Mouse (Mus musculus) heart, embryonic 10.5 days (tissue): ENCODE measurements around the gene Fnip1. TPM values are rescaled to one million over a fixed set of nuclear protein-coding genes. Genes with fewer than 3 reads are reported as not detected.

ENCODE experiments used
- DNase-seq: peaks from one replicate; pipeline ENCODE4 v3.0.0-alpha.2; 2017; ENCODE audit warnings: low spot score
- H3K27ac ChIP-seq: fragments of 300-500 bp; sonication (generic); 2 replicates; pipeline ENCODE4 v1.5.1; 2016; ENCODE audit warnings: mild to moderate bottlenecking
- H3K27me3 ChIP-seq: fragments of 300-500 bp; sonication (generic); 2 replicates; pipeline ENCODE4 v1.6.1; 2016; ENCODE audit warnings: mild to moderate bottlenecking; ENCODE audit not compliant: poor library complexity, insufficient read depth, severe bottlenecking
- H3K36me3 ChIP-seq: fragments of 300-500 bp; sonication (generic); 2 replicates; pipeline ENCODE4 v1.6.1; 2016; ENCODE audit warnings: mild to moderate bottlenecking, moderate library complexity
- H3K4me1 ChIP-seq: fragments of 300-500 bp; sonication (generic); 2 replicates; pipeline ENCODE4 v1.6.1; 2016; ENCODE audit warnings: mild to moderate bottlenecking
- H3K4me3 ChIP-seq: fragments of 300-500 bp; sonication (generic); 2 replicates; pipeline ENCODE4 v1.5.1; 2016; ENCODE audit warnings: mild to moderate bottlenecking, moderate library complexity
- H3K9me3 ChIP-seq: fragments of 300-500 bp; sonication (generic); 2 replicates; pipeline ENCODE4 v1.6.1; 2016; ENCODE audit warnings: mild to moderate bottlenecking, moderate library complexity
- WGBS: fragments of 180-500 bp; shearing (Covaris S2); methylation state at CpG from one replicate; pipeline ENCODE4 v1.1.7; 2016; 5-methylcytosine and 5-hydroxymethylcytosine counted together
- polyA plus RNA-seq: library from polyadenylated mRNA; unstranded; fragments of >200 nt; fragmentation: Nextera tagmentation; extraction: Ambion mirVana; gene quantifications from 2 replicates; pipeline ENCODE4 v1.2.1, GENCODE M21; 2016

Fnip1 gene
- polyA plus RNA-seq, 1 experiment from 2014 or later, result 7.4 TPM

- no peak for DNase-seq
- Histone ChIP-seq H3K4me1 (peaks cover 15% of the 10 kb centered on the region), H3K27ac (no peak overlapping the region), H3K36me3 (no peaks in the 10 kb centered on the region), H3K4me3 (no peak overlapping the region), H3K27me3 (no peaks in the 10 kb centered on the region), H3K9me3 (no peaks in the 10 kb centered on the region)
- WGBS, result 89% methylated on average over 1 of the region's 1 CpGs
Observed at GRCm38 (mm10) chr11:54530916-54531315, 92.9 kb downstream of the Fnip1 start.

GRCm38 (mm10) chr11:54533834-54534233 lies 95.8 kb downstream of the Fnip1 start:
- H3K4me3 ChIP-seq, result no peak overlapping the region
- DNase-seq, result no peak
- H3K36me3 ChIP-seq, result no peaks in the 10 kb centered on the region
- H3K27me3 ChIP-seq, result no peaks in the 10 kb centered on the region
- peaks cover 7% of the 10 kb centered on the region; the same call in 1 of the 2 replicates for H3K4me1 ChIP-seq
- H3K27ac ChIP-seq, result no peak overlapping the region
- 80% methylated on average over 2 of the region's 2 CpGs for WGBS
- H3K9me3 ChIP-seq, result no peaks in the 10 kb centered on the region

DNA sequence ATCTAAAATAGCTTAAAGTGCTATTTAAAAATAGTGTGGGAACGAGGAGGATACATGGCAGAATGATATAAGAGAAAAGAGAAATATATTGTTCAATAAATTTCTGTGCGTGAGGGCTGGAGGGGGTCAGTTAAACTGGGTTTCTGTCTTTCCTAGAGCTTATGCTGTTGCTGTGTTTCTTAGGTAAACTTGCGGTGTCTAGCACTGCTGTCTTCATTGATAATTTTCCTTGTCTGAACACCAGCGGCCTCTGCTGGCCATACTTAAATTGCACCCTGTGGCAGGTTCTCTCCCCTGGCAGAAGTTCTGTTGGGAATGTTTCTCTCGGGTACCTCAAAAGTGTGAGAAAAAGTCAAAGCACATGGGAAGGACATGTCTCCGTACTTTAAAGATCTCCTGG lies 96.9 kb downstream of the Fnip1 start:
- no peaks in the 10 kb centered on the region for H3K9me3 ChIP-seq
- 54% methylated on average over 6 of the region's 6 CpGs for WGBS
- no peaks in the 10 kb centered on the region for H3K36me3 ChIP-seq
- no peaks in the 10 kb centered on the region for H3K27me3 ChIP-seq
- H3K27ac ChIP-seq, result no peak overlapping the region
- no peak overlapping the region for H3K4me3 ChIP-seq
- H3K4me1 ChIP-seq, result peaks cover 7% of the 10 kb centered on the region; the same call in 1 of the 2 replicates
- no peak for DNase-seq

DNA sequence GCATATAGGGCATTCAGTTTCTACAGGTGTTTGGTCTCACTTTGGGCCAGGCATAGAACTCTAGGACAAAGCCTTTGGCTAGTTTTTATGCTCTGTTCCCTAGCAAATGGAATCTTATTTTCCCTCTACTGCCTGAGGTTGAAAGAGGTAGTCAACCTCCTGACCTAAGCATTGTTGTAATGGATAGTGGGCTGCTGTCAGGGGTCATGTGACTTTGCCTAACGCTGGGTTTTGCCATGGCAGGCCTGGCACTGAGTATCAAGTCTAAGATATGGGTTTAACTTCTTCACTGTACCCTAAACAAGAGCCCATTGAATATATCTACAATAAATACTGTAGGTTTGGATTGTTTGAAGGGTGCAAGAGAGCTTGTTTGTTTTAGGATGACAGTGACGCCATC lies 101.0 kb downstream of the Fnip1 start:
- Histone ChIP-seq H3K4me1 (no peaks in the 10 kb centered on the region), H3K27ac (no peak overlapping the region), H3K27me3 (no peaks in the 10 kb centered on the region), H3K9me3 (no peaks in the 10 kb centered on the region), H3K4me3 (no peak overlapping the region), H3K36me3 (no peaks in the 10 kb centered on the region)
- DNase-seq, result no peak
- WGBS, result 70% methylated on average over 2 of the region's 2 CpGs

DNA sequence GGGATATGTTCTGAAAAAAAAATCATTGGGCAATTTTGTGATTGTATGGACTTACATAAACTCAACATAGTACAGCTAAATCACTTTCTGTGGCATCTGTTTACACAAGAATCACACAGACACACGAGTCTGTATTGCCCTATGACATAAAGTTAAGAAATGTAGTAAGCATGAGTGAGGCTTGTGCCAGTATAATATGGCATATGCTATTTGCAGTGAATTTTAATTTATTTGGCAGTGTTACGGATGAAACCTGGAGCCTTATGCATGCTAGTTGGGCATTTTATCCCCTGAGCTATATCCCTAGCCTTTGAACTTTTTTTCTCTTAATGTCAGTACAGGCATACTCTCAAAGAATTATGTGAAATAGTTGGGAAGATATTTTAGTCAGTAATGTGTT lies 101.5 kb downstream of the Fnip1 start:
- WGBS, result 92% methylated on average over 2 of the region's 2 CpGs
- no peaks in the 10 kb centered on the region for H3K27me3 ChIP-seq
- DNase-seq, result no peak
- H3K9me3 ChIP-seq, result no peaks in the 10 kb centered on the region
- H3K4me3 ChIP-seq, result no peak overlapping the region
- no peak overlapping the region for H3K27ac ChIP-seq
- peaks cover 2% of the 10 kb centered on the region; the same call in 1 of the 2 replicates for H3K36me3 ChIP-seq
- no peaks in the 10 kb centered on the region for H3K4me1 ChIP-seq

DNA sequence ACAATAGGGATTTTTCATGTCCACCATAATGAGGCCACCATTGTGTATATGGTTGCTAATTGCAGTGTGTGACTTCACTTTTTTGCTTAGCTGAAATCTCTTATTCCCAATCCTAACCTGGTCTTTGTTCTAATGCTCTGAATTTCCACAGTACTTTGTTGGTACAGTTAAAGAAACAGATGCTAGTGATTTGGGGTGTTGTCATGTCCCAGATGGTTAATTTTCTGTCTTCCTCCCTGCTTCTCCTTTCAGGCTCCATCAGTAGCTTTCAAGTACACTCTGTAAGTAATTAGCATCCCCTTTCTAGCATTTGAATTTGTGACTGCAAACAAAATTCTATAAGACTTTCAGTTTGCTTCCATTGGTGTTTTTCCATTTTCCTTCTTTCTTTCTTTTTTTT lies 102.3 kb downstream of the Fnip1 start:
- Histone ChIP-seq H3K36me3 (peaks cover 2% of the 10 kb centered on the region; the same call in 1 of the 2 replicates), H3K4me1 (no peaks in the 10 kb centered on the region), H3K27me3 (no peaks in the 10 kb centered on the region), H3K9me3 (no peaks in the 10 kb centered on the region), H3K4me3 (no peak overlapping the region), H3K27ac (no peak overlapping the region)
- no peak for DNase-seq

DNA sequence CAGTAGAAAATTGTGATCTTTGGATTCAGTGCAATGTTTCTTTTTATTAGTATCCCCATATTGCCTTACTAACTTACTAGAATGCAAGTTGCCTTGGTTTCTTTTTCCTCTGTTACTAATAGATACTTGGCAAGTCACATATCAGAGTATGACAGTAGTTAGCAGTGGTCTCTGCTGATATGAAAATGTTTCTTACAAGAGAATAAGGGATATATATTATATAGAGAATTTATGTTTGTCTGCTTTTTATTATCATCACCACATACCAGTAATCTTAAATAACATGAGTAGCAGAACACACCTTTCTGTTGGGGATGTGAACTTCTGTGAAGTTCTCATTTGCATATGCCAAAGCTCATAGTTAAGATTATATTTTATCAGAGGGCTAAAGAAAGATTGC lies 104.4 kb downstream of the Fnip1 start:
- no peak overlapping the region for H3K27ac ChIP-seq

GRCm38 (mm10) chr11:54554970-54555369 lies 117.0 kb downstream of the Fnip1 start:
- H3K9me3 ChIP-seq, result no peaks in the 10 kb centered on the region
- WGBS, result 83% methylated on average over 2 of the region's 2 CpGs
- no peaks in the 10 kb centered on the region for H3K27me3 ChIP-seq
- no peak overlapping the region for H3K4me3 ChIP-seq
- no peak overlapping the region for H3K27ac ChIP-seq
- no peaks in the 10 kb centered on the region for H3K4me1 ChIP-seq
- 0 out of 2 replicates have a peak, but pooled peaks cover 3% of the 10 kb centered on the region for H3K36me3 ChIP-seq
- no peak for DNase-seq

More for the DNA sequence above, 104.4 kb downstream of the Fnip1 start:
- no peak for DNase-seq
- no peak overlapping the region for H3K4me3 ChIP-seq
- no peaks in the 10 kb centered on the region for H3K9me3 ChIP-seq
- peaks cover 2% of the 10 kb centered on the region; the same call in 1 of the 2 replicates for H3K36me3 ChIP-seq
- no peaks in the 10 kb centered on the region for H3K27me3 ChIP-seq
- no peaks in the 10 kb centered on the region for H3K4me1 ChIP-seq

- no peak for DNase-seq
- no peaks in the 10 kb centered on the region for H3K9me3 ChIP-seq
- 0 out of 2 replicates have a peak, but pooled peaks cover 2% of the 10 kb centered on the region for H3K36me3 ChIP-seq
- H3K27ac ChIP-seq, result no peak overlapping the region
- no peak overlapping the region for H3K4me3 ChIP-seq
- H3K4me1 ChIP-seq, result no peaks in the 10 kb centered on the region
- WGBS, result 88% methylated on average over 5 of the region's 5 CpGs
- H3K27me3 ChIP-seq, result no peaks in the 10 kb centered on the region
Observed at GRCm38 (mm10) chr11:54562761-54563160, 124.8 kb downstream of the Fnip1 start.

Other genes starting within 250 kb of the Fnip1 start
- gene Csf2, start 188.5 kb upstream of the Fnip1 start, polyA plus RNA-seq, result not detected in 2 replicates
- gene Il3, start 170.9 kb upstream of the Fnip1 start, polyA plus RNA-seq, result not detected in 2 replicates
- 1.1 and 1.2 TPM in 2 replicates for gene Acsl6, start 134.4 kb upstream of the Fnip1 start, polyA plus RNA-seq
- gene Meikin, start 67.5 kb upstream of the Fnip1 start, polyA plus RNA-seq, result not detected in 2 replicates
- gene Rapgef6, start 84.6 kb downstream of the Fnip1 start, polyA plus RNA-seq, result 26.3 and 26.6 TPM in 2 replicates